Mouse (Mus musculus): ENCODE data around the gene Trp53rkb. TPM values are rescaled to one million over a fixed set of nuclear protein-coding genes. Genes with fewer than 3 reads are reported as not detected.

Gene Trp53rkb
- polyA plus RNA-seq, 1 experiment from 2014 or later = 5.7 TPM

GRCm38 (mm10) chr2:166820844-166821243, 28.5 kb downstream of the Trp53rkb start:
- H3K4me1 ChIP-seq (ENCODE audit: control insufficient read depth, insufficient read depth, low read length) = peaks cover 3% of the 10 kb centered on the region; the same call in 1 of the 2 replicates
- H3K4me2 ChIP-seq (replicated peaks; ENCODE audit: low read depth, low read length) = no peak overlapping the region
- WGBS = 56% methylated on average over 2 of the region's 2 CpGs
- H3K9ac ChIP-seq (replicated peaks; ENCODE audit: low read depth, low read length) = no peak overlapping the region
- H3K27me3 ChIP-seq (ENCODE audit: control insufficient read depth, insufficient read depth, low read length) = no peaks in the 10 kb centered on the region
- H3K9me3 ChIP-seq (ENCODE audit: control insufficient read depth, low read depth, low read length) = no peaks in the 10 kb centered on the region
- H3K36me3 ChIP-seq (ENCODE audit: control insufficient read depth, insufficient read depth, low read length) = no peaks in the 10 kb centered on the region
- no peak overlapping the region for H3K27ac ChIP-seq (ENCODE audit: low read length)
- ATAC-seq (ENCODE audit: insufficient number of reproducible peaks, insufficient read depth, low FRiP score, low read depth) = no peak
- H3K4me3 ChIP-seq (ENCODE audit: low read depth, low read length) = no peak overlapping the region

- H3K36me3 ChIP-seq (ENCODE audit: control insufficient read depth, insufficient read depth, low read length) = no peaks in the 10 kb centered on the region
- 79% methylated on average over 3 of the region's 3 CpGs for WGBS
- no peak overlapping the region for H3K4me2 ChIP-seq (replicated peaks; ENCODE audit: low read depth, low read length)
- peaks cover 3% of the 10 kb centered on the region; the same call in 1 of the 2 replicates for H3K4me1 ChIP-seq (ENCODE audit: control insufficient read depth, insufficient read depth, low read length)
- H3K27me3 ChIP-seq (ENCODE audit: control insufficient read depth, insufficient read depth, low read length) = no peaks in the 10 kb centered on the region
- ATAC-seq (ENCODE audit: insufficient number of reproducible peaks, insufficient read depth, low FRiP score, low read depth) = no peak
- no peak overlapping the region for H3K9ac ChIP-seq (replicated peaks; ENCODE audit: low read depth, low read length)
- no peaks in the 10 kb centered on the region for H3K9me3 ChIP-seq (ENCODE audit: control insufficient read depth, low read depth, low read length)
- no peak overlapping the region for H3K27ac ChIP-seq (ENCODE audit: low read length)
- H3K4me3 ChIP-seq (ENCODE audit: low read depth, low read length) = no peak overlapping the region
Observed at GRCm38 (mm10) chr2:166821406-166821805, 29.1 kb downstream of the Trp53rkb start.

- no peaks in the 10 kb centered on the region for H3K27me3 ChIP-seq (ENCODE audit: control insufficient read depth, insufficient read depth, low read length)
- no peaks in the 10 kb centered on the region for H3K36me3 ChIP-seq (ENCODE audit: control insufficient read depth, insufficient read depth, low read length)
- no peak overlapping the region for H3K9ac ChIP-seq (replicated peaks; ENCODE audit: low read depth, low read length)
- no peak overlapping the region for H3K27ac ChIP-seq (ENCODE audit: low read length)
- H3K9me3 ChIP-seq (ENCODE audit: control insufficient read depth, low read depth, low read length) = no peaks in the 10 kb centered on the region
- no peak for ATAC-seq (ENCODE audit: insufficient number of reproducible peaks, insufficient read depth, low FRiP score, low read depth)
- H3K4me3 ChIP-seq (ENCODE audit: low read depth, low read length) = no peak overlapping the region
- no peak overlapping the region for H3K4me2 ChIP-seq (replicated peaks; ENCODE audit: low read depth, low read length)
- 64% methylated on average over 10 of the region's 10 CpGs for WGBS
- peaks cover 3% of the 10 kb centered on the region; the same call in 1 of the 2 replicates for H3K4me1 ChIP-seq (ENCODE audit: control insufficient read depth, insufficient read depth, low read length)
Observed at GRCm38 (mm10) chr2:166822119-166822826, 29.9 kb downstream of the Trp53rkb start.

- Histone ChIP-seq H3K4me3 (ENCODE audit: low read depth, low read length) (no peak overlapping the region), H3K4me1 (ENCODE audit: control insufficient read depth, insufficient read depth, low read length) (peaks cover 3% of the 10 kb centered on the region; the same call in 1 of the 2 replicates), H3K9ac (replicated peaks; ENCODE audit: low read depth, low read length) (no peak overlapping the region), H3K4me2 (replicated peaks; ENCODE audit: low read depth, low read length) (no peak overlapping the region), H3K27me3 (ENCODE audit: control insufficient read depth, insufficient read depth, low read length) (no peaks in the 10 kb centered on the region), H3K36me3 (ENCODE audit: control insufficient read depth, insufficient read depth, low read length) (0 out of 2 replicates have a peak, but pooled peaks cover 5% of the 10 kb centered on the region), H3K9me3 (ENCODE audit: control insufficient read depth, low read depth, low read length) (no peaks in the 10 kb centered on the region), H3K27ac (ENCODE audit: low read length) (no peak overlapping the region)
- ATAC-seq (ENCODE audit: insufficient number of reproducible peaks, insufficient read depth, low FRiP score, low read depth) = no peak
- WGBS = 77% methylated on average over 2 of the region's 2 CpGs
Observed at GRCm38 (mm10) chr2:166822901-166823300, 30.6 kb downstream of the Trp53rkb start.

- Histone ChIP-seq H3K4me1 (ENCODE audit: control insufficient read depth, insufficient read depth, low read length) (peaks cover 3% of the 10 kb centered on the region; the same call in 1 of the 2 replicates), H3K9me3 (ENCODE audit: control insufficient read depth, low read depth, low read length) (no peaks in the 10 kb centered on the region), H3K9ac (replicated peaks; ENCODE audit: low read depth, low read length) (no peak overlapping the region), H3K27me3 (ENCODE audit: control insufficient read depth, insufficient read depth, low read length) (no peaks in the 10 kb centered on the region), H3K4me3 (ENCODE audit: low read depth, low read length) (no peak overlapping the region), H3K36me3 (ENCODE audit: control insufficient read depth, insufficient read depth, low read length) (0 out of 2 replicates have a peak, but pooled peaks cover 5% of the 10 kb centered on the region), H3K27ac (ENCODE audit: low read length) (no peak overlapping the region), H3K4me2 (replicated peaks; ENCODE audit: low read depth, low read length) (no peak overlapping the region)
- WGBS = 82% methylated on average over 5 of the region's 5 CpGs
- ATAC-seq (ENCODE audit: insufficient number of reproducible peaks, insufficient read depth, low FRiP score, low read depth) = no peak
Observed at GRCm38 (mm10) chr2:166824386-166824785, 32.1 kb downstream of the Trp53rkb start.

GRCm38 (mm10) chr2:166824998-166825397, 32.7 kb downstream of the Trp53rkb start:
- no peaks in the 10 kb centered on the region for H3K9me3 ChIP-seq (ENCODE audit: control insufficient read depth, low read depth, low read length)
- WGBS = 85% methylated on average over 5 of the region's 5 CpGs

GRCm38 (mm10) chr2:166826491-166827224, 34.3 kb downstream of the Trp53rkb start:
- Histone ChIP-seq H3K9ac (replicated peaks; ENCODE audit: low read depth, low read length) (no peak overlapping the region), H3K27me3 (ENCODE audit: control insufficient read depth, insufficient read depth, low read length) (no peaks in the 10 kb centered on the region), H3K36me3 (ENCODE audit: control insufficient read depth, insufficient read depth, low read length) (0 out of 2 replicates have a peak, but pooled peaks cover 5% of the 10 kb centered on the region), H3K4me2 (replicated peaks; ENCODE audit: low read depth, low read length) (no peak overlapping the region), H3K4me3 (ENCODE audit: low read depth, low read length) (no peak overlapping the region), H3K27ac (ENCODE audit: low read length) (no peak overlapping the region), H3K4me1 (ENCODE audit: control insufficient read depth, insufficient read depth, low read length) (peaks cover 3% of the 10 kb centered on the region; the same call in 1 of the 2 replicates), H3K9me3 (ENCODE audit: control insufficient read depth, low read depth, low read length) (no peaks in the 10 kb centered on the region)
- no peak for ATAC-seq (ENCODE audit: insufficient number of reproducible peaks, insufficient read depth, low FRiP score, low read depth)
- 89% methylated on average over 8 of the region's 8 CpGs for WGBS

More at GRCm38 (mm10) chr2:166824998-166825397, 32.7 kb downstream of the Trp53rkb start:
- Histone ChIP-seq H3K36me3 (ENCODE audit: control insufficient read depth, insufficient read depth, low read length) (0 out of 2 replicates have a peak, but pooled peaks cover 5% of the 10 kb centered on the region), H3K4me1 (ENCODE audit: control insufficient read depth, insufficient read depth, low read length) (peaks cover 3% of the 10 kb centered on the region; the same call in 1 of the 2 replicates), H3K27ac (ENCODE audit: low read length) (no peak overlapping the region), H3K27me3 (ENCODE audit: control insufficient read depth, insufficient read depth, low read length) (no peaks in the 10 kb centered on the region), H3K4me3 (ENCODE audit: low read depth, low read length) (no peak overlapping the region), H3K9ac (replicated peaks; ENCODE audit: low read depth, low read length) (no peak overlapping the region), H3K4me2 (replicated peaks; ENCODE audit: low read depth, low read length) (no peak overlapping the region)
- no peak for ATAC-seq (ENCODE audit: insufficient number of reproducible peaks, insufficient read depth, low FRiP score, low read depth)

GRCm38 (mm10) chr2:166828306-166828705, 36.0 kb downstream of the Trp53rkb start:
- H3K9ac ChIP-seq (replicated peaks; ENCODE audit: low read depth, low read length) = no peak overlapping the region
- no peak overlapping the region for H3K27ac ChIP-seq (ENCODE audit: low read length)
- no peak overlapping the region for H3K4me2 ChIP-seq (replicated peaks; ENCODE audit: low read depth, low read length)
- H3K36me3 ChIP-seq (ENCODE audit: control insufficient read depth, insufficient read depth, low read length) = 0 out of 2 replicates have a peak, but pooled peaks cover 5% of the 10 kb centered on the region
- no peaks in the 10 kb centered on the region for H3K27me3 ChIP-seq (ENCODE audit: control insufficient read depth, insufficient read depth, low read length)
- 90% methylated on average over 12 of the region's 12 CpGs for WGBS
- H3K4me3 ChIP-seq (ENCODE audit: low read depth, low read length) = no peak overlapping the region
- no peaks in the 10 kb centered on the region for H3K9me3 ChIP-seq (ENCODE audit: control insufficient read depth, low read depth, low read length)
- no peak for ATAC-seq (ENCODE audit: insufficient number of reproducible peaks, insufficient read depth, low FRiP score, low read depth)
- no peaks in the 10 kb centered on the region for H3K4me1 ChIP-seq (ENCODE audit: control insufficient read depth, insufficient read depth, low read length)

All from stomach, embryonic 14.5 days (tissue).